Mouse (Mus musculus) urinary bladder, postnatal 4 days (tissue): ENCODE measurements around the gene Cyp4f39.
A peak's percentile ranks its signal among the peaks of the same experiment; 100 is the strongest.

Experiments used
- DNase-seq, 2 experiments: peaks; one replicate each; pipeline ENCODE4 v3.0.0; 2021 to 2022; ENCODE audit warnings: low spot score in 2 of 2

The Cyp4f39 gene

GRCm38 (mm10) chr17:32452482-32452881 lies at the start of gene Cyp4f39:
Cyp4f39 (plus strand) TSS chr17:32452723.
- peak; percentile 24 to 62 for DNase-seq

DNA sequence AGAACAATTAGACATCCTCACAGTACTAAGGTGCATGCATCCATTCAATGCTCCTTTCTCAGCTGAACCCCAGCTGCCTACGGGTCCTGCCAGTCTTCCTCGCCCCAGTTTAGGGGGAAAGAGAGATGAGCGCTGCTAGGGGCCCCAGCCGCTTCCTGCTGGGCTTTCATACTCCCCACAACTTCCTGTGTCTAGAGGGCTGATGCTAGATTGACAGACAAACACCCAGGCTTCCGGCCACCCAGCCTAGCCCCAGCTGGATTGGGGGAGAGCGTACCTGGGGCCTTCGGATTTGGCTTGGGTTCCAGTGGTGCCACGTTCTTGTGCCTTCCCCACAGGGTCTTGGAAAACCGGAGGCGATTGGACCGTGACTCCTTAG lies 49.8 kb upstream of the Cyp4f39 start:
- DNase-seq: no peak

GRCm38 (mm10) chr17:32403417-32403816 lies 49.1 kb upstream of the Cyp4f39 start, which contains the start of gene Rasal3:
Rasal3 (minus strand) TSS chr17:32403583.
- no peak for DNase-seq

- no peak for DNase-seq
Observed at GRCm38 (mm10) chr17:32411898-32412297, 40.6 kb upstream of the Cyp4f39 start.

GRCm38 (mm10) chr17:32415417-32416020 lies 37.0 kb upstream of the Cyp4f39 start:
- DNase-seq: no peak

GRCm38 (mm10) chr17:32416771-32417170 lies 35.8 kb upstream of the Cyp4f39 start:
- no peak for DNase-seq

DNA sequence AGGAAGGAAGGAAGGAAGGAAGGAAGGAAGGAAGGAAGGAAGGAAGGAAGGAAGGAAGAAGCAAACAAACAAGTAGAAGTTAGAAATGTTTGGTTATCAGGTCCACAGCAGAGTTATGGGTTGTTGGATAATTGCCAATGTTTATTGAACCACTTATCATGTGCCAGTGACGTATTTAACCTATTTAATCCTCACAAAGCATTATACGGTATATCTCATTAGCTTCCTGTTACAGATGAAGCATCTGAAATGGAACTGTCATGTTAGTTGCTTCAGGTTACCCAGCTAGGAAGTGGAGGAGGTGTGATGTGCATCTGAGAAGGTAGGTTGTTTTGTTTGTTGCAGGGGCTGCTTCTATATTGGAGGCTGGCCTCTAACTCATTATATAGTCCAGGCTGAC lies 32.5 kb upstream of the Cyp4f39 start:
- DNase-seq: no peak

GRCm38 (mm10) chr17:32420781-32421180 lies 31.7 kb upstream of the Cyp4f39 start:
- no peak for DNase-seq

DNA sequence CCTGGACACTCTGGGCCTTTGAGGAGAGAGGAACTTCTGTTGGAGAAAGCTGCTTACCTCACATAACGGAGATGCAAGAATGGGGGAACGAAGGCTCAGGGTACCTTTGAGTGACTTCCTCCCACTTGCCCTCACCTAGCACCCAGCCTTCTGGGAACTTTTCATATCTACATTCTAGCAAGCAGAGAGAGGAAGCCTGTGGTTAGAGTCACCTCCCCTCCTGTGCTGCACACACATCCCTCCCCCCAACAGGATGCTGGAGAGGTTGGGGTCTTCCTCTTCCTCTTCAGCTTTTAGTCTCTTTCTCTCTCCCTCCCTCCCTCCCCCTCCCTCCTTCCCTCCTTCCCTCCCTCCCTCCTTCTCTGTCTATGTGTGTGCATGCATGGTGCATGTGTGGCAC lies 28.5 kb upstream of the Cyp4f39 start, which contains the start of gene Pglyrp2:
Pglyrp2 (minus strand) TSS at position 134 of the 400 bp plus-strand sequence.
- no peak for DNase-seq

DNA sequence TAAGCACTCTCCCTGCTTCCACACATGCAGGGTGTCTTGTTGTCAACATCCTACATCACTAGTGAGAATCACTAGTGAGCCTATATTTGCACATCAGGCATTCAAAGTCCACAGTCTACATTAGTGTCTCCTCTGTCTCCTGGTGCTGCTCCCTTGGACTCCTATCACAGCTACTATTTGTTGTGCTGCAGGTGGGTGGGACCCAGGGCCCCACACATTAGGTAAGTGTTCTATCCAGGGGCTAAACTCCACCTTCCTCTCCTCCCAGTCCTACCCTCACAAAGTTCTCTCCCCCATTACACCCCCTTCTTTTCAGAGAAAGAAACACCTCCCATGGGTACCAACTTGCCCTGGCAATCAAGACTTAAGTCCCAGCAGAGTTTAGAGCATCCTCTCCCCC lies 25.9 kb upstream of the Cyp4f39 start:
- DNase-seq: no peak

- no peak for DNase-seq
Observed at GRCm38 (mm10) chr17:32431972-32432371, 20.6 kb upstream of the Cyp4f39 start.

- DNase-seq: no peak
Observed at GRCm38 (mm10) chr17:32434324-32434723, 18.2 kb upstream of the Cyp4f39 start.

GRCm38 (mm10) chr17:32435151-32435550 lies 17.4 kb upstream of the Cyp4f39 start:
- DNase-seq: no peak

- DNase-seq: no peak
Observed at GRCm38 (mm10) chr17:32437106-32437505, 15.4 kb upstream of the Cyp4f39 start.

- DNase-seq: no peak
Observed at GRCm38 (mm10) chr17:32443245-32443644, 9.3 kb upstream of the Cyp4f39 start.

DNA sequence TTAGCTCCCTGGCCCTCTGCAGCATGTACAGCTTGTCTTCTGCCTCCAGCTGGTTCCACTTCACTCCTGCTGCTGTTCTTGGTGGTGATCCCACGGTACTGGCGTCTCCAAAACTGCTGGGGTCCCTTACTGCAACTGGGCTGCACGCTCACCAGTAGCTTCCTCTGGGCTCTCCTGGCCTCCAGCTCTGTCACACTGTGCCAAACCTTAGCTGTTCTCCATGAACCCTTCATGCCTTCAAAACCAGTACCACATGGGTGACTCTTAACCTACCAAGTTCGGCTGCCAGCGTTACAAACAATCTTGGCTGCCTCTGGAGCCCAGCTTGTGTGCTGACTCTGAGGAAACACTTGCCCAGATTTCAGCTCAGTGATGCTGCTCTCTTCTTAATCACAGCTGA lies 7.5 kb upstream of the Cyp4f39 start:
- DNase-seq: peak in 1 of 2 experiments; percentile 21

- DNase-seq: no peak
Observed at GRCm38 (mm10) chr17:32447195-32447594, 5.3 kb upstream of the Cyp4f39 start.

- no peak for DNase-seq
Observed at GRCm38 (mm10) chr17:32449042-32449441, 3.5 kb upstream of the Cyp4f39 start.

- DNase-seq: no peak
Observed at GRCm38 (mm10) chr17:32450844-32451537, 1.5 kb upstream of the Cyp4f39 start.

DNA sequence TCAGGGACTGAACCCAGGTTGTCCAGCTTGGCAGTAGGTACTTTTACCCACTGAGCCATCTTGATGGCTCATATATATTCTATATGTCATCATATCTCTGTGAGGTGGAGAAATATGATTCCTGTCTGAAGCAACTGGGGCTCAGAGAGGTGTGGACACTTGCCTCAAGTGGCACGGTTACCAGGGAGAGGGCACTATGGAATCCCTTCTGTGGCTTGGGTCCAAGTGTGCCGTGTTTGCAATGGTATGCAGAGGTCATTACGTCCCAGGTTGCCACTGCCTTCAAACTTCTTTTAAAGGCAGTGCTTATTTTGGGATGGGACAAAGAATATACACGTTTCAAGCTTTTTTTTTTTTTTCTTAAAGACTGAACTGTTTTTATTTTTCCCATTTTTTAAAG lies 1.7 kb downstream of the Cyp4f39 start:
- DNase-seq: no peak

DNA sequence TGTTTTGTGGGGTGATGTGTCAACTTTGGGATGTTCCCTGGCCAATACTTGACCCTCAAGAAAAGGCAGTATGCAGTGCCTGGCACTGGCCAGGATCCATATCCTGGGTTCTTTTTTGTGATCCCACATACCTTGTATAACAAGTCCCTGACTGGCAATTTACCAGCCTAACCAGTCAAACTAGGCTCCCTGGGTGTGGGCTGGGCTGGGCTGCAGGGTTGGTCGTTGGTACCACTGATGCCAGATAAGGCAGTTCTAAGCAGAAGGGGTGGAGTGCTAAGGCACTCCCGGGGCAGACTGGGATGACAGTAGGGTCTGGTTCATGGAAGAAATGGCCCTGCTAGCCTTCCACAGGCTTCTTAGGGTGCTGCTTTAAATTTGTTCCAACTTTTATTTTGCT lies 2.5 kb downstream of the Cyp4f39 start:
- no peak for DNase-seq

GRCm38 (mm10) chr17:32468494-32468893 lies 16.0 kb downstream of the Cyp4f39 start:
- no peak for DNase-seq

DNA sequence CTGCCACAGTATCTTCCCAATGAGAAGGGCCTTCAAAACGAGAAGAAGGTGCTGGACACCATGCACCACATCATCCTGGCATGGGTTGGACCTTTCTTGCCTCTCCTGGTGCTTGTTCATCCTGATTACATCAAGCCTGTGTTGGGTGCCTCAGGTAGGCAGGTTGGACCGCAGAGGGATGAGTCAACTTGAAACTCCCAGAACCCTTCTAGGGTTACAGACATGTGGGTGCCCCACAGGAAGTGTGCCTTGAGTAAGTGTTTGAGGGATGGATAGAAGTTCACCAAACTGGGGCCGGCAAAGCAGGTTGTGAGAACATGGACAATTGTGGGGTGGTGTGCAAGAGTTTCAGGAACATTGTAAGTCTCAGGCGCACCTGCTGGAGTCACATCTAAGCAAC lies 18.3 kb downstream of the Cyp4f39 start:
- no peak for DNase-seq
